Mouse (Mus musculus) mouse embryonic stem cell (cell line): Measurements from ENCODE around the gene Asic3.

Experiments used
- in situ Hi-C, 2 experiments: fragments of 300-500 bp; cut with MboI; formaldehyde crosslinking; loops; 1 replicate in 1 of 2; 3 replicates in 1 of 2; pipeline ENCODE4 v1.14.3; 2019 to 2020; ENCODE audit warnings: low sequenced_read_pairs in 2 of 2, low pct_unique_long_range_greater_than_20kb in 1 of 2, mixed read lengths in 1 of 2; ENCODE audit not compliant: unreplicated experiment in 1 of 2

Gene Asic3

GRCm38 (mm10) chr5:24408651-24409050 is 4.5 kb upstream of the Asic3 start:
- in situ Hi-C loops = no loop called here

GRCm38 (mm10) chr5:24409466-24409865 is 3.7 kb upstream of the Asic3 start:
- in situ Hi-C loops = no loop called here

- in situ Hi-C loops = no loop called here
Observed at GRCm38 (mm10) chr5:24412063-24412462, 1.1 kb upstream of the Asic3 start.

- in situ Hi-C loops = no loop called here
Observed at GRCm38 (mm10) chr5:24413938-24414337, 746 bp downstream of the Asic3 start.

GRCm38 (mm10) chr5:24416222-24416736 is 3.1 kb downstream of the Asic3 start:
- in situ Hi-C loops = no loop called here

GRCm38 (mm10) chr5:24417587-24417986 is 4.4 kb downstream of the Asic3 start:
- in situ Hi-C loops = no loop called here

- in situ Hi-C loops = no loop called here
Observed at GRCm38 (mm10) chr5:24420381-24420780, 7.2 kb downstream of the Asic3 start.

GRCm38 (mm10) chr5:24423129-24424003 is 10.2 kb downstream of the Asic3 start, which contains the start of the genes Cdk5 and Slc4a2:
Gene Cdk5 (minus strand): TSS chr5:24423530.
Gene Slc4a2 (plus strand): TSS chr5:24423837.
- in situ Hi-C loops = no loop called here

- in situ Hi-C loops = no loop called here
Observed at GRCm38 (mm10) chr5:24424004-24424781, 11.0 kb downstream of the Asic3 start.

GRCm38 (mm10) chr5:24424861-24425411 is 11.7 kb downstream of the Asic3 start:
- in situ Hi-C loops = no loop called here

- in situ Hi-C loops = no loop called here
Observed at GRCm38 (mm10) chr5:24425421-24426036, 12.3 kb downstream of the Asic3 start.

- in situ Hi-C loops = no loop called here
Observed at GRCm38 (mm10) chr5:24426037-24426432, 12.8 kb downstream of the Asic3 start.

GRCm38 (mm10) chr5:24426556-24427284 is 13.5 kb downstream of the Asic3 start:
- in situ Hi-C loops = no loop called here

- in situ Hi-C loops = no loop called here
Observed at GRCm38 (mm10) chr5:24427285-24427633, 14.1 kb downstream of the Asic3 start.

- in situ Hi-C loops = no loop called here
Observed at GRCm38 (mm10) chr5:24427981-24428402, 14.8 kb downstream of the Asic3 start.

GRCm38 (mm10) chr5:24428596-24428995 is 15.4 kb downstream of the Asic3 start:
- in situ Hi-C loops = no loop called here

GRCm38 (mm10) chr5:24433993-24434392 is 20.8 kb downstream of the Asic3 start:
- in situ Hi-C loops = no loop called here

GRCm38 (mm10) chr5:24441187-24441586 is 28.0 kb downstream of the Asic3 start:
- in situ Hi-C loops = no loop called here
